Mouse (Mus musculus) olfactory bulb, adult 2 months (tissue): ENCODE results near the gene Gm45713. TPM values are rescaled to one million over a fixed set of nuclear protein-coding genes. Genes with fewer than 3 reads are reported as not detected.

Experiments used
- H3K27ac ChIP-seq: fragments of 200-500 bp; 2 replicates; pipeline ENCODE4 v1.5.1; 2012; ENCODE audit warnings: low read depth, low read length; ENCODE audit not compliant: insufficient read depth
- H3K4me1 ChIP-seq: fragments of 200-500 bp; 2 replicates; pipeline ENCODE4 v1.6.1; 2012; ENCODE audit warnings: low read length; ENCODE audit not compliant: control insufficient read depth, insufficient read depth
- H3K4me3 ChIP-seq: fragments of 200-500 bp; 2 replicates; pipeline ENCODE4 v1.5.1; 2012; ENCODE audit warnings: mild to moderate bottlenecking, low read depth, low read length, moderate library complexity; ENCODE audit not compliant: insufficient read depth
- CTCF ChIP-seq: fragments of 200-500 bp; IDR thresholded peaks from 2 replicates; pipeline ENCODE4 v1.5.1; 2012; ENCODE audit warnings: low read depth, mild to moderate bottlenecking, low read length, moderate library complexity; ENCODE audit not compliant: insufficient read depth
- POLR2A ChIP-seq: fragments of 200-500 bp; IDR thresholded peaks from 2 replicates; pipeline ENCODE4 v1.6.1; 2012; ENCODE audit warnings: mild to moderate bottlenecking, low read depth, low read length, moderate library complexity; ENCODE audit not compliant: insufficient read depth
- WGBS: fragments of 180-500 bp; shearing (Covaris S2); methylation state at CpG from one replicate; pipeline ENCODE4 v1.1.7; 2018; 5-methylcytosine and 5-hydroxymethylcytosine counted together
- polyA plus RNA-seq: library from polyadenylated mRNA; stranded (reverse); fragments of >200 nt; gene quantifications from 2 replicates; pipeline ENCODE4 v1.2.4, GENCODE M21; 2012; ENCODE audit warnings: low replicate concordance; ENCODE audit not compliant: missing spikeins, insufficient read depth, insufficient read length

Gene Gm45713
- polyA plus RNA-seq, 1 experiment = not detected

GRCm38 (mm10) chr7:45149545-45149944 lies 13.5 kb upstream of the Gm45713 start:
- Histone ChIP-seq H3K4me3 (no peak overlapping the region), H3K4me1 (no peaks in the 10 kb centered on the region), H3K27ac (no peak overlapping the region)
- TF ChIP-seq POLR2A = no peak
- WGBS = 75% methylated on average over 6 of the region's 6 CpGs

DNA sequence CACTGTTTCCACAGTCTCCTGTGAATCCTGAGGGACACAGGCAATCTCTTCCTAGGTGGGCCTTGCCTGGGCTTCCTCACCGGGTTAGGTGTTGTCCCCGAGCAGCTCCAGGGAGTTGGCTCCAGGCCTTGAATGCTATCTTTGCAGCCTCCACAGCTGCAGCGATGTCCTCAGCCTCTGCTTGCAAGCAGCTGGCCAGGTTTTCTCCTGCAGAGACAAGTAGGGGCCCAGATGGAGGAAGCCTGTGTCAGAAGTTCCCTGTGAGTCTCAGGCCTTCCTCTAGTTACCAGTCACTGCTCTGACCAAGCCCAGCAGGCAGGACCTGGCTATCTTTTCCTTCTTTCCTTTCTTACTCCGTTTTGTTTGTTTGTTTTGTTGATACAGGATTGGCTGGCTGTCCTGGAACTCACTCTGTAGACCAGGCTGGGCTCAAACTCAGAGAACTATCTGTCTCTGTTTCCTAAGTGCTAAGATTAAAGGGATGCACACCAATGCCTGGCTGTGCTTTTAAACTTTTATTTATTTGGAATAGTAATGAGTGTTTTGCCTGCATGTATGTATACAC lies 12.6 kb upstream of the Gm45713 start:
- H3K27ac ChIP-seq = no peak overlapping the region
- WGBS = 69% methylated on average over 4 of the region's 4 CpGs
- no peaks in the 10 kb centered on the region for H3K4me1 ChIP-seq
- no peak for TF ChIP-seq POLR2A
- no peak for TF ChIP-seq CTCF
- no peak overlapping the region for H3K4me3 ChIP-seq

- TF ChIP-seq CTCF (no peak), POLR2A (no peak)
- H3K27ac ChIP-seq = no peak overlapping the region
- 94% methylated on average over 11 of the region's 11 CpGs for whole genome bisulfite sequencing
- H3K4me1 ChIP-seq = no peaks in the 10 kb centered on the region
- no peak overlapping the region for H3K4me3 ChIP-seq
Observed at GRCm38 (mm10) chr7:45147899-45148298, 11.9 kb upstream of the Gm45713 start.

DNA sequence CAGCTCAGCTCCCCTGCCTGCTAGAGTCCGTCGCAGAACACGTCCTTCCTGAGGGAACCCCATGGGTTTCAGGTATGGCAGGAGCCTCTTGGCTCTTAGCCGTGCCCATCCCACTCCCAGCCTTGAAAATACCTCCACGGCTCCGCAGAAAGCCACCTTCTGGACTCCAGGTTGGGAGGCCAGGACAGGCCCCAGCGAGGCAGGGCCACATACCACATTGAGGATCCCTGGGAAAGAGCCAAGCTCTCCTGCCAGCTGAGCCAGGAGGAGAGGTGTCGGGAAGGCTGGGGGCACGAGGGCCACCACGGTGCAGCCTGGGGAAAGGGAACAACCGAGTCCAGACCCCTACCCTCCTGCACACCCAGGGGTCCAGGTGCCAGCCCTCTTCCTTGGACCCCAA lies 11.2 kb upstream of the Gm45713 start:
- WGBS = 94% methylated on average over 11 of the region's 11 CpGs
- TF ChIP-seq CTCF (no peak), POLR2A (no peak)
- Histone ChIP-seq H3K27ac (no peak overlapping the region), H3K4me1 (no peaks in the 10 kb centered on the region), H3K4me3 (no peak overlapping the region)

DNA sequence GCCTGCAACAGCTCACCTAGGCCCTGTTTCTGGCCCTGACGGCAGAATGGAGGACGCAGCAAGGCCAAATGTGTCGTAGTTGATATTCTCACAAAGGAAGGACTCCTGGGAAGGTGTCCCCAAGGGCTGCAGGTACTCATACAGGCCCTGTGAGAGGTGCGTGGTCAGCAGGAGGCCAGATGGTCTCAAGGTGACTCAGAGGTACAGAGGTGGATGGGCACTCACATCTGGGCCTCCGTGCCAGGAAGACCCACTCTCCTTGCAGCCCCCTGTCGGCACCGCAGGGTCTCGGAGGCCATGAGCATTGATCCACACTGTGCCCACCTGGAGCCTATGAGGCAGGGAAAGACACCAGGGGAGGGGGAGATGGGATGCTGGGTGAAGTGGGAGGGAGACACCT lies 9.4 kb upstream of the Gm45713 start:
- no peak for TF ChIP-seq CTCF
- no peak for TF ChIP-seq POLR2A
- Histone ChIP-seq H3K27ac (no peak overlapping the region), H3K4me3 (no peak overlapping the region), H3K4me1 (no peaks in the 10 kb centered on the region)
- 96% methylated on average over 8 of the region's 8 CpGs for WGBS

DNA sequence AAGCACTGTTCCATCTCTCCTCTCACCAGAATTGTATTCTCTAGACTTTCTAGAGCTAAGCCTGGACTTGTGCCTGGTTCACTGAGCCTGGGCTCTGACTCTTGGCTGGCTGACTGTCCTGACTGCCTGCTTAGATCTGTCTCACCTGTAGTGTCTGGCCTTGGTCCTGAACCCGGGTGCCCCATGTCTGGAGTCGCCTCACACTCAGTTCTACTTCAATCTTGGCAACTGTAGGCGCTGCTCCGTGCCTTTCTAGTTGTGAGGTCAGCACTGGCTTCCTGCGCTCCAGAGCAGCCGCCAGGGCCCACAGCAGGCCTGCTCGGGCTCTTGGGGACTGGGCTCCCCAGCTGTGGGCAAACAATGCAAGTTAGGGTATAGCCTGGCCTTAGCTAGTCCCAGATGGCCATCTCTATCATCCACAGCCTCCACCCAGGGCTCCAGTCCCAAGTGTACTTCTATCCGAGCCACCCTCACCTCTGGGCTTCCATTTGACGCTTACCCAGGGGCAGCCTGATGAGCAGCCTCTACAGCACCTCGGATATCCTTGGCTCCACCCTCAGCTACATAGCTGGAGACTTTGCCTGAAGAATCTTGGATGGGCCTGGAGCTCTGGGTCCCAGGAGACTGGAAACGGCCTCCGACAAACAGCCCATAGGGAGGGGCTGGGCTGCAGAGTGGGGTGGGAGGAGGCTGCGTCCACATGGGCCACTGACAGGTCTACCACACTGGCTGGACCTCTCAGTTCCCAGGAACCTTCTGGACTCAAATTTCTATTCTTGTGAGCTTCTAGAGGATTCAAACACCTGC lies 8.5 kb upstream of the Gm45713 start:
- no peak for TF ChIP-seq POLR2A
- no peak for TF ChIP-seq CTCF
- no peaks in the 10 kb centered on the region for H3K4me1 ChIP-seq
- 94% methylated on average over 13 of the region's 13 CpGs for WGBS
- no peak overlapping the region for H3K27ac ChIP-seq
- H3K4me3 ChIP-seq = no peak overlapping the region

GRCm38 (mm10) chr7:45141914-45142313 lies 5.9 kb upstream of the Gm45713 start:
- H3K4me3 ChIP-seq = no peak overlapping the region
- H3K27ac ChIP-seq = no peak overlapping the region
- WGBS = 92% methylated on average over 5 of the region's 5 CpGs
- H3K4me1 ChIP-seq = no peaks in the 10 kb centered on the region
- no peak for TF ChIP-seq CTCF
- no peak for TF ChIP-seq POLR2A

- Histone ChIP-seq H3K4me3 (no peak overlapping the region), H3K4me1 (no peaks in the 10 kb centered on the region), H3K27ac (no peak overlapping the region)
- 88% methylated on average over 3 of the region's 3 CpGs for WGBS
- TF ChIP-seq POLR2A (no peak), CTCF (no peak)
Observed at GRCm38 (mm10) chr7:45141319-45141718, 5.3 kb upstream of the Gm45713 start.

GRCm38 (mm10) chr7:45139904-45140723 lies 4.1 kb upstream of the Gm45713 start:
- WGBS = 82% methylated on average over 8 of the region's 8 CpGs

More at GRCm38 (mm10) chr7:45139904-45140723, 4.1 kb upstream of the Gm45713 start:
- Histone ChIP-seq H3K27ac (no peak overlapping the region), H3K4me3 (no peak overlapping the region), H3K4me1 (peaks cover 4% of the 10 kb centered on the region)
- TF ChIP-seq POLR2A (no peak), CTCF (no peak)
